Mouse (Mus musculus): ENCODE measurements at regions not wholly inside any gene's neighbourhood (a gene's known extent, or its start where the extent isn't known, plus 50 kb on each side); places are given as distances from the start of the nearest gene placed in this dataset.

- Histone ChIP-seq H3K4me3 (ENCODE audit: insufficient read depth in 1 of 2, low read depth in 1 of 2, low read length in 2 of 2, poor library complexity in 1 of 2, severe bottlenecking in 1 of 2) (no peak overlapping the region), H3K36me3 (ENCODE audit: control insufficient read depth, insufficient read depth, low read length, poor library complexity, severe bottlenecking) (no peaks in the 10 kb centered on the region), H3K27ac (ENCODE audit: insufficient read depth, low read depth, low read length, poor library complexity, severe bottlenecking) (no peak overlapping the region), H3K9me3 (ENCODE audit: control insufficient read depth, insufficient read depth, low read depth, low read length) (no peaks in the 10 kb centered on the region), H3K4me1 (ENCODE audit: control insufficient read depth in 2 of 2, insufficient read depth in 2 of 2, low read length in 2 of 2, poor library complexity in 1 of 2) (no peaks in the 10 kb centered on the region), H3K9ac (ENCODE audit: insufficient read depth, low read depth, low read length, poor library complexity, severe bottlenecking) (no peak overlapping the region)
- DNase-seq (ENCODE audit: low read depth, low spot score): no peak
- in situ Hi-C loops (cut with MboI; ENCODE audit: low sequenced_read_pairs in 2 of 2, unreplicated experiment in 2 of 2): no loop called here
- no peak for TF ChIP-seq MAFK (IDR thresholded peaks at IDR 0.05; ENCODE audit: insufficient read depth, low read depth, low read length)
- TF ChIP-seq CHD2 (IDR thresholded peaks at IDR 0.05; ENCODE audit: low read depth, low read length): no peak
- no peak for TF ChIP-seq ZNF384 (IDR thresholded peaks at IDR 0.05; ENCODE audit: low read depth, low read length)
- TF ChIP-seq ZC3H11A (IDR thresholded peaks at IDR 0.05; ENCODE audit: borderline replicate concordance, low read depth, low read length): no peak
- no peak for TF ChIP-seq HCFC1 (IDR thresholded peaks at IDR 0.05; ENCODE audit: borderline replicate concordance, insufficient read depth, low read length)
Observed at GRCm38 (mm10) chr4:55613523-55613922, 81.3 kb upstream of the Klf4 start.

GRCm38 (mm10) chr4:55610998-55611397 lies 78.7 kb upstream of the Klf4 start:
- in situ Hi-C loops (cut with MboI; ENCODE audit: low sequenced_read_pairs in 2 of 2, unreplicated experiment in 2 of 2): no loop called here

GRCm38 (mm10) chr4:55609214-55609613 lies 76.9 kb upstream of the Klf4 start:
- no peaks in the 10 kb centered on the region for H3K36me3 ChIP-seq (ENCODE audit: control insufficient read depth, insufficient read depth, low read length, poor library complexity, severe bottlenecking)
- H3K4me1 ChIP-seq (ENCODE audit: control insufficient read depth in 2 of 2, insufficient read depth in 2 of 2, low read length in 2 of 2, poor library complexity in 1 of 2): no peaks in the 10 kb centered on the region
- no peak for DNase-seq (ENCODE audit: low read depth, low spot score)
- H3K9me3 ChIP-seq (ENCODE audit: control insufficient read depth, insufficient read depth, low read depth, low read length): no peaks in the 10 kb centered on the region
- in situ Hi-C loops (cut with MboI; ENCODE audit: low sequenced_read_pairs in 2 of 2, unreplicated experiment in 2 of 2): no loop called here
- H3K4me3 ChIP-seq (ENCODE audit: insufficient read depth in 1 of 2, low read depth in 1 of 2, low read length in 2 of 2, poor library complexity in 1 of 2, severe bottlenecking in 1 of 2): no peak overlapping the region
- H3K9ac ChIP-seq (ENCODE audit: insufficient read depth, low read depth, low read length, poor library complexity, severe bottlenecking): no peak overlapping the region
- no peak overlapping the region for H3K27ac ChIP-seq (ENCODE audit: insufficient read depth, low read depth, low read length, poor library complexity, severe bottlenecking)
- TF ChIP-seq HCFC1 (IDR thresholded peaks at IDR 0.05; ENCODE audit: borderline replicate concordance, insufficient read depth, low read length) (no peak), CHD2 (IDR thresholded peaks at IDR 0.05; ENCODE audit: low read depth, low read length) (no peak), MAFK (IDR thresholded peaks at IDR 0.05; ENCODE audit: insufficient read depth, low read depth, low read length) (no peak), ZNF384 (IDR thresholded peaks at IDR 0.05; ENCODE audit: low read depth, low read length) (no peak), ZC3H11A (IDR thresholded peaks at IDR 0.05; ENCODE audit: borderline replicate concordance, low read depth, low read length) (no peak)

More at GRCm38 (mm10) chr4:55610998-55611397, 78.7 kb upstream of the Klf4 start:
- Histone ChIP-seq H3K9me3 (ENCODE audit: control insufficient read depth, insufficient read depth, low read depth, low read length) (no peaks in the 10 kb centered on the region), H3K4me1 (ENCODE audit: control insufficient read depth in 2 of 2, insufficient read depth in 2 of 2, low read length in 2 of 2, poor library complexity in 1 of 2) (no peaks in the 10 kb centered on the region), H3K4me3 (ENCODE audit: insufficient read depth in 1 of 2, low read depth in 1 of 2, low read length in 2 of 2, poor library complexity in 1 of 2, severe bottlenecking in 1 of 2) (no peak overlapping the region), H3K27ac (ENCODE audit: insufficient read depth, low read depth, low read length, poor library complexity, severe bottlenecking) (no peak overlapping the region), H3K36me3 (ENCODE audit: control insufficient read depth, insufficient read depth, low read length, poor library complexity, severe bottlenecking) (no peaks in the 10 kb centered on the region), H3K9ac (ENCODE audit: insufficient read depth, low read depth, low read length, poor library complexity, severe bottlenecking) (no peak overlapping the region)
- DNase-seq (ENCODE audit: low read depth, low spot score): no peak
- no peak for TF ChIP-seq ZC3H11A (IDR thresholded peaks at IDR 0.05; ENCODE audit: borderline replicate concordance, low read depth, low read length)
- no peak for TF ChIP-seq ZNF384 (IDR thresholded peaks at IDR 0.05; ENCODE audit: low read depth, low read length)
- no peak for TF ChIP-seq HCFC1 (IDR thresholded peaks at IDR 0.05; ENCODE audit: borderline replicate concordance, insufficient read depth, low read length)
- no peak for TF ChIP-seq MAFK (IDR thresholded peaks at IDR 0.05; ENCODE audit: insufficient read depth, low read depth, low read length)
- no peak for TF ChIP-seq CHD2 (IDR thresholded peaks at IDR 0.05; ENCODE audit: low read depth, low read length)

GRCm38 (mm10) chr4:55605541-55605940 lies 73.3 kb upstream of the Klf4 start:
- H3K27ac ChIP-seq (ENCODE audit: insufficient read depth, low read depth, low read length, poor library complexity, severe bottlenecking): no peak overlapping the region
- TF ChIP-seq CHD2 (IDR thresholded peaks at IDR 0.05; ENCODE audit: low read depth, low read length) (no peak), HCFC1 (IDR thresholded peaks at IDR 0.05; ENCODE audit: borderline replicate concordance, insufficient read depth, low read length) (no peak), MAFK (IDR thresholded peaks at IDR 0.05; ENCODE audit: insufficient read depth, low read depth, low read length) (no peak), ZNF384 (IDR thresholded peaks at IDR 0.05; ENCODE audit: low read depth, low read length) (no peak), ZC3H11A (IDR thresholded peaks at IDR 0.05; ENCODE audit: borderline replicate concordance, low read depth, low read length) (no peak)
- no peak for DNase-seq (ENCODE audit: low read depth, low spot score)
- no peaks in the 10 kb centered on the region for H3K36me3 ChIP-seq (ENCODE audit: control insufficient read depth, insufficient read depth, low read length, poor library complexity, severe bottlenecking)
- no peaks in the 10 kb centered on the region for H3K4me1 ChIP-seq (ENCODE audit: control insufficient read depth in 2 of 2, insufficient read depth in 2 of 2, low read length in 2 of 2, poor library complexity in 1 of 2)
- no peak overlapping the region for H3K4me3 ChIP-seq (ENCODE audit: insufficient read depth in 1 of 2, low read depth in 1 of 2, low read length in 2 of 2, poor library complexity in 1 of 2, severe bottlenecking in 1 of 2)
- no peaks in the 10 kb centered on the region for H3K9me3 ChIP-seq (ENCODE audit: control insufficient read depth, insufficient read depth, low read depth, low read length)
- in situ Hi-C loops (cut with MboI; ENCODE audit: low sequenced_read_pairs in 2 of 2, unreplicated experiment in 2 of 2): no loop called here
- no peak overlapping the region for H3K9ac ChIP-seq (ENCODE audit: insufficient read depth, low read depth, low read length, poor library complexity, severe bottlenecking)

- no peaks in the 10 kb centered on the region for H3K9me3 ChIP-seq (ENCODE audit: control insufficient read depth, insufficient read depth, low read depth, low read length)
- no peaks in the 10 kb centered on the region for H3K36me3 ChIP-seq (ENCODE audit: control insufficient read depth, insufficient read depth, low read length, poor library complexity, severe bottlenecking)
- in situ Hi-C loops (cut with MboI; ENCODE audit: low sequenced_read_pairs in 2 of 2, unreplicated experiment in 2 of 2): no loop called here
- DNase-seq (ENCODE audit: low read depth, low spot score): no peak
- H3K9ac ChIP-seq (ENCODE audit: insufficient read depth, low read depth, low read length, poor library complexity, severe bottlenecking): no peak overlapping the region
- no peak overlapping the region for H3K4me3 ChIP-seq (ENCODE audit: insufficient read depth in 1 of 2, low read depth in 1 of 2, low read length in 2 of 2, poor library complexity in 1 of 2, severe bottlenecking in 1 of 2)
- H3K4me1 ChIP-seq (ENCODE audit: control insufficient read depth in 2 of 2, insufficient read depth in 2 of 2, low read length in 2 of 2, poor library complexity in 1 of 2): no peaks in the 10 kb centered on the region
- TF ChIP-seq MAFK (IDR thresholded peaks at IDR 0.05; ENCODE audit: insufficient read depth, low read depth, low read length) (no peak), HCFC1 (IDR thresholded peaks at IDR 0.05; ENCODE audit: borderline replicate concordance, insufficient read depth, low read length) (no peak), CHD2 (IDR thresholded peaks at IDR 0.05; ENCODE audit: low read depth, low read length) (no peak), ZNF384 (IDR thresholded peaks at IDR 0.05; ENCODE audit: low read depth, low read length) (no peak), ZC3H11A (IDR thresholded peaks at IDR 0.05; ENCODE audit: borderline replicate concordance, low read depth, low read length) (no peak)
- no peak overlapping the region for H3K27ac ChIP-seq (ENCODE audit: insufficient read depth, low read depth, low read length, poor library complexity, severe bottlenecking)
Observed at GRCm38 (mm10) chr4:55604915-55605314, 72.6 kb upstream of the Klf4 start.
